Mouse (Mus musculus): ENCODE results near the gene Ang2. TPM values are rescaled to one million over a fixed set of nuclear protein-coding genes. Genes with fewer than 3 reads are reported as not detected.

The Ang2 gene
- polyA plus RNA-seq, 2 experiments: not detected

- DNase-seq (ENCODE audit: low read depth in 3 of 3, low spot score in 3 of 3): no peak
- Histone ChIP-seq H3K4me1 (replicated peaks; ENCODE audit: control insufficient read depth in 2 of 2, insufficient read depth in 2 of 2, low read length in 1 of 2) (peaks cover 78 to 81% of the 10 kb centered on the region in 2 experiments), H3K36me3 (replicated peaks; ENCODE audit: control insufficient read depth, insufficient read depth, low read depth) (no peaks in the 10 kb centered on the region), H3K9me3 (ENCODE audit: control insufficient read depth, low read length) (no peaks in the 10 kb centered on the region), H3K27ac (peak overlapping the region; percentile 80), H3K27me3 (ENCODE audit: control insufficient read depth, insufficient read depth, low read length) (no peaks in the 10 kb centered on the region), H3K4me3 (ENCODE audit: insufficient read depth in 1 of 2, low read depth in 2 of 2, low read length in 2 of 2) (no peak overlapping the region; a peak in 1 of 4 replicates), H3K9ac (replicated peaks) (peak overlapping the region; percentile 52), H3K4me2 (ENCODE audit: low read depth) (peak overlapping the region; percentile 48)
- peak; percentile 70 for ATAC-seq (ENCODE audit: insufficient read depth)
- WGBS (ENCODE audit: insufficient replicate concordance): 35% methylated on average over 5 of the region's 5 CpGs
- TF ChIP-seq CTCF (IDR thresholded peaks at IDR 0.05; ENCODE audit: low read depth) (no peak), EP300 (IDR thresholded peaks at IDR 0.05; ENCODE audit: low read depth) (0 out of 2 replicates have a peak, but pooled peaks have one; percentile 35)
Measured at GRCm38 (mm10) chr14:51149164-51149563, 49.8 kb downstream of the Ang2 start.

GRCm38 (mm10) chr14:51148006-51148405, 50.9 kb downstream of the Ang2 start:
- H3K27ac ChIP-seq: peak overlapping the region; percentile 80; the same call in 1 of the 2 replicates
- H3K9me3 ChIP-seq (ENCODE audit: control insufficient read depth, low read length): no peaks in the 10 kb centered on the region
- H3K9ac ChIP-seq (replicated peaks): no peak overlapping the region
- H3K36me3 ChIP-seq (replicated peaks; ENCODE audit: control insufficient read depth, insufficient read depth, low read depth): no peaks in the 10 kb centered on the region
- ATAC-seq (ENCODE audit: insufficient read depth) (no peak), DNase-seq (ENCODE audit: low read depth in 3 of 3, low spot score in 3 of 3) (no peak)
- H3K27me3 ChIP-seq (ENCODE audit: control insufficient read depth, insufficient read depth, low read length): no peaks in the 10 kb centered on the region
- WGBS (ENCODE audit: insufficient replicate concordance): 68% methylated on average over 3 of the region's 3 CpGs
- H3K4me1 ChIP-seq (replicated peaks; ENCODE audit: control insufficient read depth in 2 of 2, insufficient read depth in 2 of 2, low read length in 1 of 2): peaks cover 84 to 86% of the 10 kb centered on the region in 2 experiments
- H3K4me3 ChIP-seq (ENCODE audit: insufficient read depth in 1 of 2, low read depth in 2 of 2, low read length in 2 of 2): no peak overlapping the region
- H3K4me2 ChIP-seq (ENCODE audit: low read depth): no peak overlapping the region
- TF ChIP-seq EP300 (IDR thresholded peaks at IDR 0.05; ENCODE audit: low read depth): no peak
- TF ChIP-seq CTCF (IDR thresholded peaks at IDR 0.05; ENCODE audit: low read depth): no peak

GRCm38 (mm10) chr14:51146685-51147084, 52.3 kb downstream of the Ang2 start, which contains the start of gene Rnase1:
Gene Rnase1, minus strand, starts transcription at chr14:51146785.
- H3K9ac ChIP-seq (replicated peaks): peak within 1 kb of the TSS; percentile 5; the same call in 1 of the 2 replicates
- no peak within 1 kb of the TSS for H3K4me3 ChIP-seq (ENCODE audit: insufficient read depth in 1 of 2, low read depth in 2 of 2, low read length in 2 of 2)
- no peaks in the 10 kb centered on the region for H3K27me3 ChIP-seq (ENCODE audit: control insufficient read depth, insufficient read depth, low read length)
- H3K36me3 ChIP-seq (replicated peaks; ENCODE audit: control insufficient read depth, insufficient read depth, low read depth): no peaks in the 10 kb centered on the region
- H3K27ac ChIP-seq: peak within 1 kb of the TSS; percentile 50
- H3K9me3 ChIP-seq (ENCODE audit: control insufficient read depth, low read length): no peaks in the 10 kb centered on the region
- H3K4me1 ChIP-seq (replicated peaks; ENCODE audit: control insufficient read depth in 2 of 2, insufficient read depth in 2 of 2, low read length in 1 of 2): peaks cover 86 to 87% of the 10 kb centered on the region in 2 experiments
- DNase-seq (ENCODE audit: low read depth in 3 of 3, low spot score in 3 of 3) (no peak), ATAC-seq (ENCODE audit: insufficient read depth) (no peak)
- no peak within 1 kb of the TSS for H3K4me2 ChIP-seq (ENCODE audit: low read depth)
- WGBS (ENCODE audit: insufficient replicate concordance): 50% methylated on average over 2 of the region's 2 CpGs
- TF ChIP-seq CTCF (IDR thresholded peaks at IDR 0.05; ENCODE audit: low read depth) (no peak), EP300 (IDR thresholded peaks at IDR 0.05; ENCODE audit: low read depth) (no peak)

GRCm38 (mm10) chr14:51145521-51145920, 53.4 kb downstream of the Ang2 start:
- WGBS (ENCODE audit: insufficient replicate concordance): 91% methylated on average over 6 of the region's 6 CpGs
- no peak overlapping the region for H3K27ac ChIP-seq
- H3K36me3 ChIP-seq (replicated peaks; ENCODE audit: control insufficient read depth, insufficient read depth, low read depth): no peaks in the 10 kb centered on the region
- H3K4me2 ChIP-seq (ENCODE audit: low read depth): no peak overlapping the region
- H3K4me1 ChIP-seq (replicated peaks; ENCODE audit: control insufficient read depth in 2 of 2, insufficient read depth in 2 of 2, low read length in 1 of 2): peaks cover 80 to 81% of the 10 kb centered on the region in 2 experiments
- no peak overlapping the region for H3K9ac ChIP-seq (replicated peaks)
- no peaks in the 10 kb centered on the region for H3K9me3 ChIP-seq (ENCODE audit: control insufficient read depth, low read length)
- no peaks in the 10 kb centered on the region for H3K27me3 ChIP-seq (ENCODE audit: control insufficient read depth, insufficient read depth, low read length)
- TF ChIP-seq EP300 (IDR thresholded peaks at IDR 0.05; ENCODE audit: low read depth) (no peak), CTCF (IDR thresholded peaks at IDR 0.05; ENCODE audit: low read depth) (no peak)
- no peak overlapping the region for H3K4me3 ChIP-seq (ENCODE audit: insufficient read depth in 1 of 2, low read depth in 2 of 2, low read length in 2 of 2)
- DNase-seq (ENCODE audit: low read depth in 3 of 3, low spot score in 3 of 3) (no peak), ATAC-seq (ENCODE audit: insufficient read depth) (no peak)

Other genes starting within 250 kb of the Ang2 start
- gene Pnp2, start 243.2 kb downstream of the Ang2 start, polyA plus RNA-seq (2012; rRNA removed): 6.5 and 9.8 TPM in 2 replicates
- 12.0 and 13.7 TPM in 2 replicates for gene Pnp2, start 243.2 kb downstream of the Ang2 start, polyA plus RNA-seq (2014; fragmentation: Nextera tagmentation; extraction: Ambion mirVana)
- not detected in 2 replicates for gene Rnase10, start 191.4 kb downstream of the Ang2 start, polyA plus RNA-seq (2012; rRNA removed)
- gene Rnase10, start 191.4 kb downstream of the Ang2 start, polyA plus RNA-seq (2014; fragmentation: Nextera tagmentation; extraction: Ambion mirVana): not detected in 2 replicates
- not detected in 2 replicates for gene Rnase9, start 157.3 kb downstream of the Ang2 start, polyA plus RNA-seq (2012; rRNA removed)
- not detected in 2 replicates for gene Rnase9, start 157.3 kb downstream of the Ang2 start, polyA plus RNA-seq (2014; fragmentation: Nextera tagmentation; extraction: Ambion mirVana)
- not detected in 2 replicates for gene Rnase11, start 149.0 kb downstream of the Ang2 start, polyA plus RNA-seq (2012; rRNA removed)
- not detected in 2 replicates for gene Rnase11, start 149.0 kb downstream of the Ang2 start, polyA plus RNA-seq (2014; fragmentation: Nextera tagmentation; extraction: Ambion mirVana)
- gene Rnase12, start 141.5 kb downstream of the Ang2 start, polyA plus RNA-seq (2012; rRNA removed): 0.69 and 0.95 TPM in 2 replicates
- 0.91 and 1.8 TPM in 2 replicates for gene Rnase12, start 141.5 kb downstream of the Ang2 start, polyA plus RNA-seq (2014; fragmentation: Nextera tagmentation; extraction: Ambion mirVana)
- gene Olfr750, start 124.7 kb downstream of the Ang2 start, polyA plus RNA-seq (2012; rRNA removed): not detected in 2 replicates
- gene Olfr750, start 124.7 kb downstream of the Ang2 start, polyA plus RNA-seq (2014; fragmentation: Nextera tagmentation; extraction: Ambion mirVana): not detected in 2 replicates
- 12.8 and 15.0 TPM in 2 replicates for gene Rnase4, start 108.1 kb downstream of the Ang2 start, polyA plus RNA-seq (2012; rRNA removed)
- gene Rnase4, start 108.1 kb downstream of the Ang2 start, polyA plus RNA-seq (2014; fragmentation: Nextera tagmentation; extraction: Ambion mirVana): 20.2 and 21.9 TPM in 2 replicates
- 3.3 and 3.4 TPM in 2 replicates for gene Ang, start 108.0 kb downstream of the Ang2 start, polyA plus RNA-seq (2012; rRNA removed)
- gene Ang, start 108.0 kb downstream of the Ang2 start, polyA plus RNA-seq (2014; fragmentation: Nextera tagmentation; extraction: Ambion mirVana): 5.4 and 7.1 TPM in 2 replicates
- not detected in 2 replicates for gene Eddm3b, start 84.7 kb downstream of the Ang2 start, polyA plus RNA-seq (2012; rRNA removed)
- not detected in 2 replicates for gene Eddm3b, start 84.7 kb downstream of the Ang2 start, polyA plus RNA-seq (2014; fragmentation: Nextera tagmentation; extraction: Ambion mirVana)
- gene Rnase6, start 75.2 kb downstream of the Ang2 start, polyA plus RNA-seq (2012; rRNA removed): 1.9 and 2.8 TPM in 2 replicates
- gene Rnase6, start 75.2 kb downstream of the Ang2 start, polyA plus RNA-seq (2014; fragmentation: Nextera tagmentation; extraction: Ambion mirVana): 3.6 TPM in 2 replicates
- not detected in 2 replicates for gene Rnase1, start 52.4 kb downstream of the Ang2 start, polyA plus RNA-seq (2012; rRNA removed)
- not detected in 2 replicates for gene Rnase1, start 52.4 kb downstream of the Ang2 start, polyA plus RNA-seq (2014; fragmentation: Nextera tagmentation; extraction: Ambion mirVana)
- gene Rnase2b, start 36.9 kb downstream of the Ang2 start, polyA plus RNA-seq (2012; rRNA removed): not detected in 2 replicates
- gene Rnase2b, start 36.9 kb downstream of the Ang2 start, polyA plus RNA-seq (2014; fragmentation: Nextera tagmentation; extraction: Ambion mirVana): not detected in 2 replicates
- gene Ear14, start 4.2 kb upstream of the Ang2 start, polyA plus RNA-seq (2012; rRNA removed): not detected in 2 replicates
- not detected in 2 replicates for gene Ear14, start 4.2 kb upstream of the Ang2 start, polyA plus RNA-seq (2014; fragmentation: Nextera tagmentation; extraction: Ambion mirVana)
- not detected in 2 replicates for gene Rnase2a, start 57.0 kb upstream of the Ang2 start, polyA plus RNA-seq (2012; rRNA removed)
- not detected in 2 replicates for gene Rnase2a, start 57.0 kb upstream of the Ang2 start, polyA plus RNA-seq (2014; fragmentation: Nextera tagmentation; extraction: Ambion mirVana)
- gene Gm7247, start 162.6 kb upstream of the Ang2 start, polyA plus RNA-seq (2012; rRNA removed): not detected in 2 replicates
- gene Gm7247, start 162.6 kb upstream of the Ang2 start, polyA plus RNA-seq (2014; fragmentation: Nextera tagmentation; extraction: Ambion mirVana): not detected in 2 replicates
- not detected in 2 replicates for gene Vmn2r88, start 211.7 kb upstream of the Ang2 start, polyA plus RNA-seq (2012; rRNA removed)
- gene Vmn2r88, start 211.7 kb upstream of the Ang2 start, polyA plus RNA-seq (2014; fragmentation: Nextera tagmentation; extraction: Ambion mirVana): not detected in 2 replicates